Mouse (Mus musculus): ENCODE measurements around the gene Zcwpw1.
"Not testable (repeated sequence)": the region's sequence is repeated elsewhere in the genome, so short reads cannot be mapped to it uniquely, and the experiment has no call there.

Gene Zcwpw1

DNA sequence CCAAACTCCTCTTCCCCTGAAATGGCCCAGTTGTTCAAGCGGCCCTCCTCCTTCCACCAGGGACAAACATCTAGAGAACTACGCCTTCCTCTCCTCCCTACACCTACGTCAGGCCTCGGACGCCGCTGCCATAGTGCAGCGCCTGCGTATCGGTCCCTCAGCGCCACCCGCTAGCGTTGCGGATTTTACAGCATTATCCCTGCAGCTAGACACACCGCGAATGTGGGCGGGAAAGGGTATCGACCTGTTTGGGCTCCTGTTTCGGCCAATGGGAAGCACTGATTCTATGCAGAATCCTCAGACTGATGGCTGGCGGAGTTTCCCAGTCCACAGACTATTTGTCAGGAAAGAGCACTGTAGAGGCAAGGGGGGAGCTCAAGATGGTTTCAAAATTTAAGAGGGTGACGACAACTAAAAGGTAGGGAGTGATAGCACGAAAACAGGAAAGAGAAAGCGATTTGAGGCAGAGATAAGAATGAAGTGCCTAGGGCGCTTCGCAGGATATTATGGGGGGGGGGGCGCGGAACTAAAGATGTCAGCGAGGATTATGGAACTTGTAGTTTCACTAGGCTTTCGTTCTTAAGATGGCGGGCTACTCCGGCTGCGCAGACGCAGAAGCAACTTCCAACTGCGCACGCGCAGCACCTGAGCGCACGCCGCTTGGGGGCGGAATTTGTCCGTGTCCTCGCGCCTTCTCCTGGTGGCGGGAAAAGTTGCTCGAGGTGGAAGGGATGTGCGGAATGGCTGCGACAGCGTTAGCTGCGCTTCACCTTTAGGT lies at the start of gene Zcwpw1, which contains the start of gene Mepce:
Zcwpw1 (plus strand) TSS at position 648 of the 778 bp plus-strand sequence.
Mepce (minus strand) TSS at position 505 of the 778 bp plus-strand sequence.
- peak; percentile 95 for DNase-seq

DNA sequence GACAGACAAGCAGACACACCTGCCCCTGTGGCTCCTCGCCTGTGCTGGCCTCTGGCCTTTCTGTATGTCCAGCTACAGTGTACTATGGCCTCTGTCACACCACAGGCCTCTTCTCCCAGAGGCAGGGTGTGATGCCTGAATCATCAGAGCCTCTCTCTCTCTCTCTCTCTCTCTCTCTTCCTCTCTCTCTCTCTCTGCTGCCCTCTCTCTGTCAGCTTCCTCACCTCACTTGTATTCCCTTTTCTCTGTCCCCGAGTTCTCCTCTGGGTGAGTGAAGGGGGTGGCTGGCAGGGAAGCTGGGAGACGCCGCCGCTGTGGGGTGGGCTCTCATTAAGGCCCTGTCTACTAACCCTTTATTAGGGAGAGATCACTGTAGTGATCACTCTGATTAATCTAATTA lies 49.1 kb upstream of the Zcwpw1 start:
- DNase-seq: no peak

DNA sequence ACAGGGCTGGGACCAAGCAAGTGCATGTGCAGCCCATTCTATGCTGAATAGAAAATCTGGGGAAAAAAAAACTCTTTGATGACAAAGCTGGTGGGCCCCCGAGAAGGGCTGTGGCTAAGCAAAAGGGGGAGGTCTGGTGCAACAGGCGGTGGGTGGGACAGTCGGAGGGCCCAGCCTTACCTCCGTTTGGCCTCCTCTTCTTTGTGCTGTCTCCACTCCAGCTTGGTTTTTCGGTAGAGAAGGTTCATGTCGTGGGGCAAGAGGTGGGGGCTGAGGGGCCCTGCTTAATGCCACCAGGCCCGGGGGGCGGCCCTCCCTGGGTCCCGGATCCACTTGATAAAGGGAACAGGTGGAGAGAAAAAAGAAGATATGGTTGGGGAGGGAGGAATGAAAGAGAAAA lies 48.1 kb upstream of the Zcwpw1 start:
- no peak for DNase-seq

DNA sequence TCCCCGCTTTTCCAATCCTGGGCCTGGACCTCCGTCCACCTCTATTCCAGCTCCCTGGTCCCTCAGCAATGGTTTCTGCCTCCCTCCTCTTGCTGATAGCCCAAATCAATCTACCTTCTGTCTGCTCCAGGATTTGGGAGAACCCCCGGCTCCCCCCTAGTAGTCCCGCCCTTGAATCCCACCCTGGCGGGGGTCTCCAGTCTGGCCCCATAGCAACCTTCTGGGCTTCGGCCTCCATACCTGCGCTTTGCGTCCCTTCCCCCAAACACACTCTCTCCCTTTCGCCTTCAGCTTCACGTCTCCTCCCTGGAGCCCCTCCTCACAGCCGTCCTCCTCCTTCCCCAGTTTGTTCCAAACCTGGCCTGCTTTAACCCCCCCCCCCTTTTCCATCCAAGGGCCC lies 47.1 kb upstream of the Zcwpw1 start:
- DNase-seq: no peak

DNA sequence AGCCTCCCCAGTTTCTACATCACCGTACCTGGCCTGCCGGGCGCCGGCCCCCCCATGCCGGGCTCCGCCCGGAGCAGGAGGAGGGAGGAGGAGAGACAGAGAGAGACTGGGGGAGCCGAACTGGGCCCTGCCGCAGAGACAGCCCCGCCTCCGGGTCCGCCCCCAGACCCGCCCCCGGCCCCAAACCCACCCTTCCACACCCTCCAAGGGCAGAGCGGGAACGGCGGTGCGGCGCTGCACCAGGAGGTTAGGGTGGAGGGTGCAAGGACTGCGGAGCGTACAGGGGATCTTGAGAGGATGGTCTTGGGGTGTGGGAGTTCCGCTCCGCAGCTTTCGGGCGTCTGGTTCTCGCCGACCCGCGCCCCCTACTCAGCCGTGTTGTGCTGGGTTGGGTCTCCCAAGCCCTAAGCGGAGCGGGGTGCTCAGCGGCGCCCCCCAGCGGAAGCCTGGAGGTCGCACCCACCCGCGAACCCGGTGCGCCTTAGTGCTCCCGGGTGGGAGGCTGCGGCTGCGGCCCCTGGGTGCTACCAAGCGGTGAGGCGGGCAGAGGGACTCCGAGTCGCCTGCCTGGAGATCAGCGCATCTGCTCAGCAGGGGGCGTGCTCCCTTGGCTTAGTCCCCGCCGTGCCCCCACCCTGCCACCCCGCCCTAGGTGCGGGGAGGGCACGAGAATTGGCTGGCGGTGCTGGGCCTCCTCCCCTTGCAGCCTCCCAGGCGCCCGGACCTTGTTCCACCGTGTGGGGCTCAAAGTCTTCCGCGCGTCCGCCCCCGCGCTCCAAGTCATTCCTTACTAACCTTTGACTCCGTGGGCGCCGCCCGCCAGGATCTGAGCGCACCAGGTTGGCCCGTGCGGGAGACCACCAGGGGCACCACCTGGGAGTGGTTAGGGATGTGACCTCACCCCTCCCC lies 46.3 kb upstream of the Zcwpw1 start, which contains the start of gene Nyap1:
Nyap1 (minus strand) TSS at position 585 of the 909 bp plus-strand sequence.
- peak; percentile 78 for DNase-seq

DNA sequence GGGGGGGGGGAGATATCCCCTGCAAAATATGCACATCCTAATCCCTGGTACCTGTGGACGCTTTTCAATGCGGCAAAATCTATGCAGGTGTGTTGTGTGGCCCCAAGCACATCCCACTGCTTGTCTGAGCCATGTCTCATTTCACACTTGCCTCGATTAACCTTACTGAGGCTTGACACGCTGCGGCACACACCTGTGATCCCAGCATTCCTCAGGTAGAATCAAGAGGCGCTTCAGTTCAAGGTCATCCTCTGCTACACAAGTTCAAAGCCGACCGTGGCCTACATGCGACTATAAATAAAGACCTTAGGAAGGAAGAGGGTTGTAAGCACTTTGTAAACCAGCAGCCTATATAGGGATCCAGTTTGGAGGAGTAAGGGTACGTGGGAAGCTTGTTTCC lies 45.5 kb upstream of the Zcwpw1 start:
- no peak for DNase-seq

DNA sequence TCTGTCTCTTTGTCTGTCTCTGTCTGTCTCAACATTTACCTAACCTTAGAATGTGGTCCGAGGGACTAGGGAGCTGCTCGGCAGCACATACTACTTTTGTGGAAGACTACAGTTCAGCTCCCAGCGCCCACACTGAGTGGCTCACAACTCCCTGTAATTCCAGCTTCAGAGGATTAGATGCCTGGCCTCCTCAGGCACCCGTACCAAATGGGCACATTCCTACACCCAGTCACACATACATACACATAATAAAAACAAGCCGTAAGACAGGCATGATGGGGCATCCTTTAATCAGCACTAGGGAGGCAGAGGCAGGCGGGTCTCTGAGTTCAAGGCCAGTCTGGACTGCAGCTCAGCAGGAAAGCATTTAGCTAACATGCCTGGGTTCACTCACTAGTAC lies 44.8 kb upstream of the Zcwpw1 start:
- DNase-seq: no peak

DNA sequence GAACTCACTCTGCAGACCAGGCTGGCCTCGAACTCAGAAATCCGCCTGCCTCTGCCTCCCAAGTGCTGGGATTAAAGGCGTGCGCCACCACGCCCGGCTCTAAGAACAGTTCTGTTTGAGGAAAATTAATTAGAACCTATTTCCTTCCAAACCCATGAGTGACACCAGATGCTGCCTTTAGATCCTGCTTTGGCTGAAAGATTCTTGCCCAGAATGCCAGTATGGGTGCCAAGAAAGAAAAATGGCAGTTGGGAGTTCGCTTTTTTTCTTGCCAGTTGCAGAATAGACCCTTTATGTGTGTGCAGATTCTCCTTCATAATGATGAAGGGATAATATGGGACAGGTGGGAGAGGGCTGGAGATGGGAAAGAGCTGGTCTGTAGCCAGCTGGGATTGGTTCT lies 43.4 kb upstream of the Zcwpw1 start:
- no peak for DNase-seq

DNA sequence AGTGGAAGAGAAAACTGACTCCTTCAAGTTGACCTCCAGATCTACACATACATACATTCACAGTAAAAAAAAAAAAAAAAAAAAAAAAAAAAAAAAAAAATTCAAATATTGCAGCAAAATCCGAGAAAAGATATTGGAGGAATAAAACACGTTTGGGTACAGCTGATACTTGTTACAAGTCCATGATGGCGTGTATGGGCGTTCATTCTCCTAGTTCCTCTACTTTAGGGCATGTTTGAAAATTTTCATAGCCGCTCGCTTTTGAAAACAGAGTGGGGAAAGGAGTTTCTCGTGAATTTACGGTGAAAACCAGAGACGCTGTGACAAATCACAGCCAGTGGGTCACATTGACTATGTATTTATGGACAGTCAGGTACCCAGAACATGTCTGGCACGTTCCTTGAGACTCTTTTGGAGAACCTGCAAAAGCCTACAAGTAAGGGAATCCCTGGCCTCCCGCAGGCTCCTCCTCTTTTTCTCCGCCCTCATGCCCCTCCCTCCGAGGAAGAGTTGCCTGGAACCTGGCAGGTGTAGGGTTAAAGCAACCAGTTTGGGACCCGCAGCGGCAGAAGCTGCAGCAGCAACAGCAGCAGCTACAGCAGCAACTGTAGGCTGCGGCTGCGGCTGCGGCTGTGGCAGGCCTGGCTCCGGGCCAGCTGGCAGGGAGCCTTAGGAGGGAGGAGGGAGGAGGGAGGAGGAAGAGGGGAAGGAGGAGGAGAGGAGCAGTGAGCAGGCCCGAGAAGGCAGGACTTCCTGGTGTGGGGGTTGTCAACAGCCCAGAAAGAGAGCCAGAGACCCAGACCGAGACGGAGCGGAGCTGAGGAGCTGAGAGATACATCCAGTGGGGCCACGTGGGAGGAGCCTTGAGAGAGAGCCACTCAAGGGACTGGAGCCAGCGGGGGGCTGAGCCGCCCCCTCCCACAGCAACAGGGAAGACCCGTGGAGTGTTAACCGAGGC lies 42.1 kb upstream of the Zcwpw1 start, which contains the start of gene Tsc22d4:
Tsc22d4 (plus strand) TSS at position 517 of the 958 bp plus-strand sequence.
- peak; percentile 91 for DNase-seq

DNA sequence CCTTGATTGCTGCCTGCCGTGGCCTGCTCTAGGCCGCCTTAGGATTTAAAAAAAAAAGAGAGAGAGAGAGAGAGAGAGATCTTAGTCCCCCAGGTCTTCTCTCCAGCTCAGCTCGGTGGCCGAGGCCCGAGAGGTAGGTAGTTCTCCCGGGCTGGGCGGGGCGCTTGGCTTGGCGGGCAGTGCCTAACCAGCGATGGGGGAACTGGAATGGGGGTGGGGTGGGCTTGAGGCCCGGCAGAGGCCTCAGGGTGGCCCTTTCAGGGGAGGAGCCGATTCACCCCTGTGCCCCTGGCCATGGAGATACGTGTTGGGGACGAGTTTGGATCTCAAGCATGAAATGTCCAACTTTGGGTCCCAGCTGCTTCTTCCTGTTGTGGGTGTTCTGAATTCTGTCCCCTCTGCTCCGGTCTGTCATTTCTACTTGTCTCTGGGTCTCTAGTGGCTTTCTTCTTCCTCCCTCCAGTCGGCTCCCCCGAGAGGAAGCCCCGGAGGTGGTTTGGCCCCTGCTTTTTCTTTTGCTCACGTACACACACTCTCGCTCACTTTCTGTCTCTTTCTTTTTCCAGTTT lies 41.2 kb upstream of the Zcwpw1 start:
- no peak for DNase-seq

DNA sequence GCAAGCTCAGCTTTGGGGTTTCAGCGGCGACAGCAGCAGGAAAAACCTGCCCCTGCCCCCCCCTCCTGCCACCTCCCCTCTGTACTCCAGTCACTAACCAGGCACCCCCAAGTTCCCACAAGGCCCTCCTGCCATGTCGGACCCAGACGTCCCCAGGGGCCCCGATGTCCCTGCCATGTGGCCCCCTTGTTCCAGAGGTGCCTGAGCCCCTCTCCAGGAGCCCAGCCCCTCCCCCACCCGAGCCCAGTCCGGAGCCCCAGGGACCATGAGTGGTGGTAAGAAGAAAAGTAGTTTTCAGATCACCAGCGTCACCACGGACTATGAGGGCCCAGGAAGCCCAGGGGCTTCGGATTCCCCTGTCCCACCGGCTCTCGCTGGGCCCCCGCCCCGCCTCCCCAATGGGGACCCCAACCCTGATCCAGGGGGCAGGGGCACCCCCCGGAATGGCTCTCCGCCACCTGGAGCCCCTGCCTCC lies 40.7 kb upstream of the Zcwpw1 start:
- no peak for DNase-seq

DNA sequence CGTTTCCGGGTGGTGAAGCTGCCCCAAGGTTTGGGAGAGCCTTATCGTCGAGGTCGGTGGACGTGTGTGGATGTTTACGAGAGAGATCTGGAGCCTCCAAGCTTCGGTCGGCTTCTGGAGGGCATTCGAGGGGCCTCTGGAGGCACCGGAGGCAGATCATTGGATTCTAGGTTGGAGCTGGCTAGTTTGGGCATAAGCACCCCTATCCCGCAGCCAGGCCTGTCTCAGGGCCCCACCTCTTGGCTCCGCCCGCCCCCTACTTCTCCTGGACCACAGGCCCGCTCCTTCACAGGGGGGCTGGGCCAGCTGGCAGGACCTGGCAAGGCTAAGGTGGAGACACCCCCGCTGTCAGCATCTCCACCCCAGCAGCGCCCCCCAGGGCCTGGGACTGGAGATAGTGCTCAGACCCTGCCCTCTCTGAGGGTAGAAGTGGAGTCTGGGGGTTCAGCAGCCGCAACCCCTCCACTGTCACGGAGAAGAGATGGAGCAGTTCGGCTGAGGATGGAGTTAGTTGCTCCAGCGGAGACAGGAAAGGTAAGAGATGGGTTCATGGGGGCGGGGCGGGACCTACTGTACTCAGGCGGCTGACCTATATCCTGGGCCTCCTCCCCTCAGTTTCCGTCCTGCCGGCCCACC lies 40.2 kb upstream of the Zcwpw1 start:
- DNase-seq: no peak

DNA sequence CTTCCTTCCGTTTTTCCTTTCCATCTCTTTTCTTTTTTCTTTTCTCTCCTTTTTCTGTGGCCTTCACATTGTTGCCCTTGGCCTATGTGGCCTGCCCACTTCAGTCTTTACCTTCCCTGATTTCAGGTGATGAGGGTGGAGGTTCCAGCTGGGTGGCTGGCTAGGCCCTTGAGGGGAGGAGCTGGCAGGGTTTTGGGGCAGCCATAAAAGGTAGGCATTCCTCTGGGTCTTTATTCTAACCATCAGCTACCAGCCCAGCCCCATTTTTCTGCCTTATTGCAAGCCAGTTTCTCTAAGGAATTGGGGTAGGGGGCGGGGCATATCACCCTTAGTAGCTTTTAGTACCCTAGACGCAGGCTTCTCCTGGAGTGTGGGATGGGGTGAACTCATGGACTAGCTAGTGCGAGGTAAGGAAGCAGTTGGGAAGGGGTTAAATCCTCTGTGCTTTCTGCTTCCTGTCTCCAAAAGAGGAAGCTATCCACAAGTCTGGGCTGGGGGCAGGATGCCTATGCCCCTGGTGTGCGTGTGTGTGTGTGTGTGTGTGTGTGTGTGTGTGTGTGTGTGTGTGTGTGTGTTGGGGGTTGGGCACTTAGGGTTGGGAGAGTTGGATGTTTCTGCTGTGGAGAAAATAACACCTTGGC lies 39.3 kb upstream of the Zcwpw1 start:
- DNase-seq: no peak

DNA sequence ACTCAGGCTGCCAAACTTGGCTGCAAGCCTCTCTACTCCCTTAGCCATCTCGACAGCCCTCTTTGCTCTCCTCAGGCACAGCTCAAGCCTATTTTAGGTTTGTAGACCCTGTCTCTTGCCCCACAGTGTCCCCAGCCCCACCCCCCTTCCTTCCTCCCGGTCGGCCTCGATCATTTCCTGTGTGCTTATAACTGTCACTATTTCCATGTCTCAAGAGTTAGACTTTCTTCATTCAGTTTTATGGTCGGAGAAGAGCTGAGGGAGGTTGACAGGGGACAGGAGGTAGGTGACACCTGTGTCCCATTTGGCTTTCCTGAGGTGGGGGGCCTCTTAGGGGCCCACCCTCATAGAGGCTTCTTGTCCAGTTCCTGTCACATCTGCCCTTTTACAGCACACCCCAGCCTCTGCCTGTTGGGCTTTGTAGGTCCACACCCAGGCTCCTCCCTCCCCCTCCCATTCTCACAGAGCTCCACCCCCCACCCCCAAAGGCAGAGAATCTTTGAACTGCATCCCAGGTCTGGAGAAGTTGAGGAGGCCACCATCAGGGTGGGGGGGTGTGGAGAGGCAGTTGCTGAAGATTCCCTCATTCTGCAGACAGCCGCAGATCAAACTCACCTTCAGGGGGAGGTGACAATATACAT lies 38.3 kb upstream of the Zcwpw1 start:
- no peak for DNase-seq

DNA sequence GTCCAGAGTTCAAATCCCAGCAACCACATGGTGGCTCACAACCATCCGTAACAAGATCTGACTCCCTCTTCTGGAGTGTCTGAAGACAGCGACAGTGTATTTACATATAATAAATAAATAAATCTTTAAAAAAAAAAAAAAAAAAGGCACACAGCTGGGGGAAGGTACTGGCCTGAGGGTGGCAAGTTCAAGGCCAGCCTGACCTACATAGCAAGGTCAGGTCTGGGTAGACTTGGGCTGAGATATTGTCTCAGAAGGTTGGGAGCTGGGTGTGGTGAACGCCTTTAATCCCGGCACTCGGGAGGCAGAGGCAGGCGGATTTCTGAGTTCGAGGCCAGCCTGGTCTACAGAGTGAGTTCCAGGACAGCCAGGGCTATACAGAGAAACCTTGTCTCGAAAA lies 37.4 kb upstream of the Zcwpw1 start:
- DNase-seq: not testable (repeated sequence)

DNA sequence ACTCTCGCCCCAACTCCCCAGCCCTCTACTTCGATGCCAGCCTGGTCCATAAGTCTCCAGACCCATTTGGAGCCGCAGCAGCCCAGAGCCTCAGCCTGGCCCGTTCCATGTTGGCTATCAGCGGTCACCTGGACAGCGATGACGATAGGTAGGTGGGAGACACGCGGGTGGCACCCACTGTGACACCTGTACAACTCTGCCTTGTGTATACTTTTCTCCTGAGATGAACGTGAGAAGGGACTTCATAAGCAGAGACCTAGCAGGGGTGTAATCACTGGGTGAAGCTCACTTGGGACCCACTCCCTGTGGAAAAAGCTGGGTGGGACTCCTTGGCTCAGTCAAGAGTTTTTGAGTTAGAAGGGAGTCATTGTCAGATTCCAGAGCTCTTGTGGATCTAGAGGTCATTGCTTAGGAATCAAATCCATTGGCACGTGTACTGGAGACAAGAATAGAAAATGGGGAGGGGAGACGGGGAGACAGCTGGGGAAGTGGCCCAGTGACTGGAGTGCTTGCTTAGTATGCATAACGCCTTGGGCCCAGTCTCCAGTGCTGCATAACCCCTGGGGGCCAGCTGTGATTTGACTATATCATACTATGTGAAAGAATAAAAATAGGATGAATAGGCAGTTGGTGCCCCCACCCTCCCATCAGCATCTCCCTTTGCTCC lies 36.2 kb upstream of the Zcwpw1 start:
- no peak for DNase-seq

DNA sequence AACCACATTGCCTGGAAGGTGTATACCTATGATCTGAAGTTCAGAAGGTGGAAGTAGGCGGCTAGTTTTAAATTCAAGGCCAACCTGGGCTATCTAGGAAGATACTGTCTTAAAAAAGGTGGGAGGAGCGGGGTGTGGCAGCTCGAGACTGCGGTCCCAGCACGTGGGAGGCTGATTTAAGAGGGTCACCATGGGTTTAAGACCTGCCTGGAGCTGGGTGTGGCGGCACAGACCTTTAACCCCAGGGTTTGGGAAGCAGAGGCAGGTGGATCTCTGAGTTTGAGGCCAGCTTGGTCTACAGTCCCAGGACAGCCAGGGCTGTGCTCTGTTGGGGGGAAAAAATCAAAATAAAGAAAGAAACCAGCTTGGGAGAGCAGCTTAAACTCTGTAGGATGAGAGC lies 35.6 kb upstream of the Zcwpw1 start:
- DNase-seq: no peak

DNA sequence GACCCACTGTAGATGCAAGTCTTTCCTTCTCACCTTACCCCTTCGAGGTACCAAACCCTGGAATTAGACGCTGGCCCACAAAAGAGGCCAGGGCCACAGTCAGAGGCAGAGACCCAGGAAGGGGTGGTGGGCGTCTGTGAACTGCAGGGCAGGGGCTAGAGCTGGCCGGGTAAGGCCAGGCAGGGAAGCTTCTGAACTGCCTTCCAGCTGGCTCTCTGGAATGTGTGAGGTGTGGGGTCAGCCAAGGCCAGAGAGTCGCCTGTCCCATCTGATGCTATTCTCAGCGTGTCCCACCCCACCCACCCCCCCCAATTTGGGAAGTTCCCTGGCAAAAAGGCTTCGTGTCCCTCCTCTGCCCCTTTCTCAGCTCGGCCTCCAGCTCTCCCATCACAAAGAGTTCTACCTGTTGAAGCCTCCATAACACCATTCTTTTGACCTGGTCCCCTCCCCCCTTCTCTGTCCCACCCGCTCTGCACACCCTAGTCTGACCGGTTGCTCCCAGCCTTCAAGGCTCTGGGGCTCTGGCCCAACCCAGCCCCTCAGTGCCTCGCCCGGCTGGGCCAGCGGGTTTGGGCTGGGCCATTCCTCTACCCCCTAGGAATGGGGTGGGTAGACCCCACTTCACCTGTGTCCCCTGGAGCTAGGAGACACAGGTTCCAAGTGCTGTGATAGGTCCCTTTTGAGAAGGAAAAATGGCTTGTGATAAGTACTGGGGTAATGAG lies 34.3 kb upstream of the Zcwpw1 start:
- no peak for DNase-seq

DNA sequence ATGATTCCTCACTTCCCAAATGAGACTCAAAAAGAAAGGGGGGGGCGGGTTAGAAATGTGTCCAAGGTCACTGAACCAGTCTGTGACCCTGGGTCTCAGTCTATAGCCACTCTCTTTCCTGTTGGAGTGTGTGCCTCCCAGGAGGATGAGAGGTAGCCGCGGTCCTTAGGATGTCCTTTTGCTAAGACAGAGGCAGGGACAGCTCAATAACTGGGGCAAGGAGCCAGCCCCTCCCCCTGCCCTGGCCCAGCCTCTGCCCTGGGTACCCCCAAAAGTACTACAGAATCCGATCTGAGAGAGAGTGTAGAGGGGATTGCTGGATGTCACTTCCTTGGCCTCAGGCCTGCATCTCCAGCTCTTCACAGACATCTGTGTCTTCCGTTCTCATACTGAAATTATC lies 32.2 kb upstream of the Zcwpw1 start:
- no peak for DNase-seq
